Mouse (Mus musculus) neural tube, embryonic 12.5 days (tissue): ENCODE data around the gene Ptpn14. TPM values are rescaled to one million over a fixed set of nuclear protein-coding genes. Genes with fewer than 3 reads are reported as not detected.

Experiments used
- ATAC-seq: fragments of 200-750 bp; cut with Nextera tagmentation; 2 replicates; pipeline ENCODE4 v1.8.0; 2017; ENCODE audit warnings: low read depth, mild to moderate bottlenecking, moderate TSS enrichment, moderate library complexity; ENCODE audit not compliant: low FRiP score
- H3K27ac ChIP-seq: fragments of 300-500 bp; sonication (generic); 2 replicates; pipeline ENCODE4 v1.5.1; 2016
- H3K27me3 ChIP-seq: fragments of 300-500 bp; sonication (generic); replicated peaks from 2 replicates; pipeline ENCODE4 v1.6.1; 2016; ENCODE audit warnings: mild to moderate bottlenecking
- H3K36me3 ChIP-seq: fragments of 300-500 bp; sonication (generic); 2 replicates; pipeline ENCODE4 v1.6.1; 2016; ENCODE audit warnings: mild to moderate bottlenecking
- H3K4me1 ChIP-seq: fragments of 300-500 bp; sonication (generic); 2 replicates; pipeline ENCODE4 v1.6.1; 2016
- H3K4me2 ChIP-seq: fragments of 300-500 bp; sonication (generic); replicated peaks from 2 replicates; pipeline ENCODE4 v1.6.1; 2016; ENCODE audit warnings: mild to moderate bottlenecking
- H3K4me3 ChIP-seq: fragments of 300-500 bp; sonication (generic); 2 replicates; pipeline ENCODE4 v1.5.1; 2016
- H3K9ac ChIP-seq: fragments of 300-500 bp; sonication (generic); 2 replicates; pipeline ENCODE4 v1.6.1; 2016; ENCODE audit warnings: mild to moderate bottlenecking
- H3K9me3 ChIP-seq: fragments of 300-500 bp; sonication (generic); 2 replicates; pipeline ENCODE4 v1.6.1; 2016; ENCODE audit warnings: mild to moderate bottlenecking
- WGBS: fragments of 180-500 bp; shearing (Covaris S2); methylation state at CpG from one replicate; pipeline ENCODE4 v1.1.7; 2016; 5-methylcytosine and 5-hydroxymethylcytosine counted together
- polyA plus RNA-seq: library from polyadenylated mRNA; unstranded; fragments of >200 nt; fragmentation: Nextera tagmentation; extraction: Ambion mirVana; gene quantifications from 2 replicates; pipeline ENCODE4 v1.2.1, GENCODE M21; 2016

The Ptpn14 gene
- polyA plus RNA-seq, 1 experiment from 2014 or later, result 4.5 TPM

GRCm38 (mm10) chr1:189778343-189778742 is 50.3 kb downstream of the Ptpn14 start:
- no peaks in the 10 kb centered on the region for H3K36me3 ChIP-seq
- no peak for ATAC-seq
- WGBS, result 59% methylated on average over 5 of the region's 5 CpGs
- H3K4me1 ChIP-seq, result 0 out of 2 replicates have a peak, but pooled peaks cover 18% of the 10 kb centered on the region
- H3K9ac ChIP-seq, result no peak overlapping the region
- no peaks in the 10 kb centered on the region for H3K9me3 ChIP-seq
- H3K4me2 ChIP-seq, result no peak overlapping the region
- H3K27ac ChIP-seq, result no peak overlapping the region
- H3K27me3 ChIP-seq, result no peaks in the 10 kb centered on the region
- no peak overlapping the region for H3K4me3 ChIP-seq

- H3K36me3 ChIP-seq, result no peaks in the 10 kb centered on the region
- no peaks in the 10 kb centered on the region for H3K27me3 ChIP-seq
- no peak overlapping the region for H3K4me2 ChIP-seq
- H3K4me3 ChIP-seq, result no peak overlapping the region
- WGBS, result 43% methylated on average over 3 of the region's 3 CpGs
- H3K9me3 ChIP-seq, result no peaks in the 10 kb centered on the region
- 0 out of 2 replicates have a peak, but pooled peaks cover 18% of the 10 kb centered on the region for H3K4me1 ChIP-seq
- H3K27ac ChIP-seq, result no peak overlapping the region
- no peak overlapping the region for H3K9ac ChIP-seq
- ATAC-seq, result no peak
Measured at GRCm38 (mm10) chr1:189779226-189779625, 51.2 kb downstream of the Ptpn14 start.

GRCm38 (mm10) chr1:189781721-189782345 is 53.8 kb downstream of the Ptpn14 start:
- no peaks in the 10 kb centered on the region for H3K27me3 ChIP-seq
- H3K9me3 ChIP-seq, result no peaks in the 10 kb centered on the region
- H3K4me2 ChIP-seq, result no peak overlapping the region
- 68% methylated on average over 10 of the region's 10 CpGs for WGBS
- ATAC-seq, result no peak
- peaks cover 21% of the 10 kb centered on the region; the same call in 1 of the 2 replicates for H3K4me1 ChIP-seq
- no peak overlapping the region for H3K27ac ChIP-seq
- no peak overlapping the region for H3K4me3 ChIP-seq
- no peak overlapping the region for H3K9ac ChIP-seq
- no peaks in the 10 kb centered on the region for H3K36me3 ChIP-seq

GRCm38 (mm10) chr1:189782709-189783108 is 54.6 kb downstream of the Ptpn14 start:
- Histone ChIP-seq H3K4me3 (no peak overlapping the region), H3K9ac (no peak overlapping the region), H3K9me3 (no peaks in the 10 kb centered on the region), H3K36me3 (no peaks in the 10 kb centered on the region), H3K27me3 (no peaks in the 10 kb centered on the region), H3K4me1 (peaks cover 14% of the 10 kb centered on the region; the same call in 1 of the 2 replicates), H3K27ac (no peak overlapping the region), H3K4me2 (no peak overlapping the region)
- no peak for ATAC-seq
- WGBS, result 77% methylated on average over 6 of the region's 6 CpGs

GRCm38 (mm10) chr1:189784503-189784902 is 56.4 kb downstream of the Ptpn14 start:
- no peak overlapping the region for H3K9ac ChIP-seq
- peaks cover 7% of the 10 kb centered on the region for H3K4me1 ChIP-seq
- no peak overlapping the region for H3K4me2 ChIP-seq
- no peaks in the 10 kb centered on the region for H3K27me3 ChIP-seq
- WGBS, result 79% methylated on average over 7 of the region's 7 CpGs
- H3K9me3 ChIP-seq, result no peaks in the 10 kb centered on the region
- H3K4me3 ChIP-seq, result no peak overlapping the region
- no peaks in the 10 kb centered on the region for H3K36me3 ChIP-seq
- no peak overlapping the region for H3K27ac ChIP-seq
- no peak for ATAC-seq

- no peaks in the 10 kb centered on the region for H3K36me3 ChIP-seq
- ATAC-seq, result no peak
- WGBS, result 65% methylated on average over 26 of the region's 26 CpGs
- H3K27ac ChIP-seq, result no peak overlapping the region
- H3K9ac ChIP-seq, result no peak overlapping the region
- H3K4me1 ChIP-seq, result peaks cover 12% of the 10 kb centered on the region
- no peak overlapping the region for H3K4me2 ChIP-seq
- H3K4me3 ChIP-seq, result no peak overlapping the region
- no peaks in the 10 kb centered on the region for H3K9me3 ChIP-seq
- no peaks in the 10 kb centered on the region for H3K27me3 ChIP-seq
Measured at GRCm38 (mm10) chr1:189786707-189787485, 58.8 kb downstream of the Ptpn14 start.

- ATAC-seq, result no peak
- Histone ChIP-seq H3K4me3 (no peak overlapping the region), H3K36me3 (no peaks in the 10 kb centered on the region), H3K27ac (no peak overlapping the region), H3K4me1 (peaks cover 17% of the 10 kb centered on the region), H3K9ac (no peak overlapping the region), H3K9me3 (no peaks in the 10 kb centered on the region), H3K27me3 (no peaks in the 10 kb centered on the region), H3K4me2 (no peak overlapping the region)
- 58% methylated on average over 6 of the region's 6 CpGs for WGBS
Measured at GRCm38 (mm10) chr1:189789545-189789944, 61.5 kb downstream of the Ptpn14 start.

GRCm38 (mm10) chr1:189790666-189791065 is 62.6 kb downstream of the Ptpn14 start:
- H3K27ac ChIP-seq, result no peak overlapping the region
- no peaks in the 10 kb centered on the region for H3K9me3 ChIP-seq
- H3K4me3 ChIP-seq, result no peak overlapping the region
- H3K4me2 ChIP-seq, result no peak overlapping the region
- 52% methylated on average over 7 of the region's 7 CpGs for WGBS
- no peaks in the 10 kb centered on the region for H3K36me3 ChIP-seq
- no peak overlapping the region for H3K9ac ChIP-seq
- ATAC-seq, result no peak
- H3K27me3 ChIP-seq, result no peaks in the 10 kb centered on the region
- peaks cover 17% of the 10 kb centered on the region for H3K4me1 ChIP-seq

- Histone ChIP-seq H3K4me2 (no peak overlapping the region), H3K9me3 (no peaks in the 10 kb centered on the region), H3K36me3 (no peaks in the 10 kb centered on the region), H3K4me3 (no peak overlapping the region), H3K9ac (no peak overlapping the region), H3K4me1 (peaks cover 14% of the 10 kb centered on the region), H3K27ac (no peak overlapping the region), H3K27me3 (no peaks in the 10 kb centered on the region)
- WGBS, result 65% methylated on average over 10 of the region's 10 CpGs
- ATAC-seq, result no peak
Measured at GRCm38 (mm10) chr1:189791534-189792217, 63.6 kb downstream of the Ptpn14 start.

- H3K4me1 ChIP-seq, result peaks cover 10% of the 10 kb centered on the region
- no peaks in the 10 kb centered on the region for H3K27me3 ChIP-seq
- H3K9me3 ChIP-seq, result no peaks in the 10 kb centered on the region
- H3K27ac ChIP-seq, result no peak overlapping the region
- no peaks in the 10 kb centered on the region for H3K36me3 ChIP-seq
- no peak overlapping the region for H3K4me2 ChIP-seq
- ATAC-seq, result no peak
- no peak overlapping the region for H3K4me3 ChIP-seq
- 82% methylated on average over 14 of the region's 14 CpGs for WGBS
- no peak overlapping the region for H3K9ac ChIP-seq
Measured at GRCm38 (mm10) chr1:189792560-189793195, 64.6 kb downstream of the Ptpn14 start.

GRCm38 (mm10) chr1:189798949-189799348 is 70.9 kb downstream of the Ptpn14 start:
- H3K9me3 ChIP-seq, result no peaks in the 10 kb centered on the region
- no peaks in the 10 kb centered on the region for H3K27me3 ChIP-seq
- no peaks in the 10 kb centered on the region; the same call in 1 of the 2 replicates for H3K36me3 ChIP-seq
- no peaks in the 10 kb centered on the region for H3K4me1 ChIP-seq
- no peak for ATAC-seq
- H3K27ac ChIP-seq, result no peak overlapping the region
- H3K9ac ChIP-seq, result no peak overlapping the region
- H3K4me2 ChIP-seq, result no peak overlapping the region
- WGBS, result 83% methylated on average over 15 of the region's 15 CpGs
- no peak overlapping the region for H3K4me3 ChIP-seq
